Mouse (Mus musculus): Measurements from ENCODE around the gene Ranbp17.
"Not testable (repeated sequence)": the region's sequence is repeated elsewhere in the genome, so short reads cannot be mapped to it uniquely, and the experiment has no call there.

Ranbp17 gene

GRCm38 (mm10) chr11:33513376-33513991 is at the start of gene Ranbp17:
Ranbp17 (minus strand) TSS chr11:33513746.
- DNase-seq (ENCODE audit: low spot score in 2 of 2): peak in 1 of 2 experiments; percentile 6

GRCm38 (mm10) chr11:33554123-33554522 is 40.6 kb upstream of the Ranbp17 start:
- no peak for DNase-seq (ENCODE audit: low spot score in 2 of 2)

GRCm38 (mm10) chr11:33550861-33551560 is 37.5 kb upstream of the Ranbp17 start:
- DNase-seq (ENCODE audit: low spot score in 2 of 2): no peak

GRCm38 (mm10) chr11:33547386-33547785 is 33.8 kb upstream of the Ranbp17 start:
- DNase-seq (ENCODE audit: low spot score in 2 of 2): no peak

- DNase-seq (ENCODE audit: low spot score in 2 of 2): no peak
Measured at GRCm38 (mm10) chr11:33544945-33545344, 31.4 kb upstream of the Ranbp17 start.

GRCm38 (mm10) chr11:33544121-33544520 is 30.6 kb upstream of the Ranbp17 start:
- no peak for DNase-seq (ENCODE audit: low spot score in 2 of 2)

GRCm38 (mm10) chr11:33537390-33538125 is 24.0 kb upstream of the Ranbp17 start:
- DNase-seq (ENCODE audit: low spot score in 2 of 2): no peak

GRCm38 (mm10) chr11:33536636-33537035 is 23.1 kb upstream of the Ranbp17 start:
- DNase-seq (ENCODE audit: low spot score in 2 of 2): no peak

- no peak for DNase-seq (ENCODE audit: low spot score in 2 of 2)
Measured at GRCm38 (mm10) chr11:33534541-33534940, 21.0 kb upstream of the Ranbp17 start.

- DNase-seq (ENCODE audit: low spot score in 2 of 2): no peak
Measured at GRCm38 (mm10) chr11:33533577-33533976, 20.0 kb upstream of the Ranbp17 start.

- no peak for DNase-seq (ENCODE audit: low spot score in 2 of 2)
Measured at GRCm38 (mm10) chr11:33529576-33529975, 16.0 kb upstream of the Ranbp17 start.

GRCm38 (mm10) chr11:33512854-33513375 is 631 bp downstream of the Ranbp17 start:
- peak; percentile 25 to 39 for DNase-seq (ENCODE audit: low spot score in 2 of 2)

- no peak for DNase-seq (ENCODE audit: low spot score in 2 of 2)
Measured at GRCm38 (mm10) chr11:33509401-33509800, 4.1 kb downstream of the Ranbp17 start.

GRCm38 (mm10) chr11:33485746-33486145 is 27.8 kb downstream of the Ranbp17 start:
- no peak for DNase-seq (ENCODE audit: low spot score in 2 of 2)

- DNase-seq (ENCODE audit: low spot score in 2 of 2): no peak
Measured at GRCm38 (mm10) chr11:33480410-33480809, 33.1 kb downstream of the Ranbp17 start.

GRCm38 (mm10) chr11:33479209-33479608 is 34.3 kb downstream of the Ranbp17 start:
- no peak for DNase-seq (ENCODE audit: low spot score in 2 of 2)

GRCm38 (mm10) chr11:33476634-33477033 is 36.9 kb downstream of the Ranbp17 start:
- DNase-seq (ENCODE audit: low spot score in 2 of 2): no peak

- DNase-seq (ENCODE audit: low spot score in 2 of 2): no peak
Measured at GRCm38 (mm10) chr11:33461172-33461571, 52.4 kb downstream of the Ranbp17 start.

- no peak for DNase-seq (ENCODE audit: low spot score in 2 of 2)
Measured at GRCm38 (mm10) chr11:33454069-33454468, 59.5 kb downstream of the Ranbp17 start.

GRCm38 (mm10) chr11:33433813-33434212 is 79.7 kb downstream of the Ranbp17 start:
- no peak for DNase-seq (ENCODE audit: low spot score in 2 of 2)

- DNase-seq (ENCODE audit: low spot score in 2 of 2): not testable (repeated sequence)
Measured at GRCm38 (mm10) chr11:33428238-33428637, 85.3 kb downstream of the Ranbp17 start.

- not testable (repeated sequence) for DNase-seq (ENCODE audit: low spot score in 2 of 2)
Measured at GRCm38 (mm10) chr11:33427789-33428188, 85.8 kb downstream of the Ranbp17 start.
